Mouse (Mus musculus): ENCODE data around the gene Myo5a.
"Not testable (repeated sequence)": the region's sequence is repeated elsewhere in the genome, so short reads cannot be mapped to it uniquely, and the experiment has no call there.

The Myo5a gene

GRCm38 (mm10) chr9:75248359-75248758 is 177.5 kb downstream of the Myo5a start:
- no peak for DNase-seq (ENCODE audit: low read depth)

GRCm38 (mm10) chr9:75248874-75249273 is 178.1 kb downstream of the Myo5a start:
- DNase-seq (ENCODE audit: low read depth) = no peak

- DNase-seq (ENCODE audit: low read depth) = not testable (repeated sequence)
Measured at GRCm38 (mm10) chr9:75253158-75253557, 182.3 kb downstream of the Myo5a start.

GRCm38 (mm10) chr9:75253766-75254165 is 183.0 kb downstream of the Myo5a start:
- no peak for DNase-seq (ENCODE audit: low read depth)

- DNase-seq (ENCODE audit: low read depth) = no peak
Measured at GRCm38 (mm10) chr9:75254196-75254955, 183.6 kb downstream of the Myo5a start.

GRCm38 (mm10) chr9:75255820-75256545 is 185.2 kb downstream of the Myo5a start:
- no peak for DNase-seq (ENCODE audit: low read depth)

- DNase-seq (ENCODE audit: low read depth) = no peak
Measured at GRCm38 (mm10) chr9:75258792-75259191, 188.0 kb downstream of the Myo5a start.

GRCm38 (mm10) chr9:75259656-75260055 is 188.8 kb downstream of the Myo5a start:
- no peak for DNase-seq (ENCODE audit: low read depth)

- DNase-seq (ENCODE audit: low read depth) = no peak
Measured at GRCm38 (mm10) chr9:75261332-75261872, 190.6 kb downstream of the Myo5a start.

- DNase-seq (ENCODE audit: low read depth) = peak; percentile 27
Measured at GRCm38 (mm10) chr9:75262235-75262826, 191.5 kb downstream of the Myo5a start.

GRCm38 (mm10) chr9:75264008-75264718 is 193.3 kb downstream of the Myo5a start:
- DNase-seq (ENCODE audit: low read depth) = peak; percentile 23

- no peak for DNase-seq (ENCODE audit: low read depth)
Measured at GRCm38 (mm10) chr9:75267147-75267546, 196.3 kb downstream of the Myo5a start.

- no peak for DNase-seq (ENCODE audit: low read depth)
Measured at GRCm38 (mm10) chr9:75270382-75270781, 199.6 kb downstream of the Myo5a start.

- no peak for DNase-seq (ENCODE audit: low read depth)
Measured at GRCm38 (mm10) chr9:75271539-75271938, 200.7 kb downstream of the Myo5a start.

Data from c-Kit-positive CD71-positive TER-119-negative erythroid progenitor cells, embryonic 14.5 days (primary cell).